21 mouse cellular contexts compared by ENCODE assay signal in genomic region chr4:108116466-108116865, GRCm38 (mm10).
"Had no signal": no experiment of that assay in that cellular context is flagged by ENCODE, and none has a peak within 500 bp of the region (broad histone marks: within the 10 kb centered on the region; RNA-seq: fewer than 3 reads in every experiment).

No protein-coding gene starts in this region.

- H3K9ac ChIP-seq: limb, embryonic 13.5 days; liver, embryonic 13.5 days; lung, embryonic 15.5 days; neural tube, embryonic 13.5 days; stomach, embryonic 15.5 days had no signal

- ATAC-seq: intestine, embryonic 16.5 days had no signal

- H3K9me3 ChIP-seq: limb, embryonic 13.5 days; liver, embryonic 13.5 days; lung, embryonic 15.5 days; megakaryocyte, embryonic 14.5 days; midbrain, embryonic 10.5 days; neural tube, embryonic 13.5 days; stomach, embryonic 15.5 days had no signal

- H3K27ac ChIP-seq: limb, embryonic 13.5 days; liver, embryonic 13.5 days; lung, embryonic 15.5 days; midbrain, embryonic 10.5 days; neural tube, embryonic 13.5 days; stomach, embryonic 15.5 days had no signal

- DNase-seq: kidney, adult 18-20 months; kidney, adult 9 months; kidney, postnatal 14 days; kidney, postnatal 4 days; left cerebral cortex, postnatal 4 days; liver, embryonic 13.5 days; lung, adult 18-20 months; lung, postnatal 10 days; lung, postnatal 36 days; midbrain, embryonic 14.5 days; retina, postnatal 1 day; right cerebral cortex, postnatal 25 days; spleen, adult 18-20 months; thymus, postnatal 25 days had no signal

- H3K27me3 ChIP-seq: limb, embryonic 13.5 days; liver, embryonic 13.5 days; lung, embryonic 15.5 days; megakaryocyte, embryonic 14.5 days; neural tube, embryonic 13.5 days; stomach, embryonic 15.5 days had no signal

- H3K36me3 ChIP-seq: liver, embryonic 13.5 days; lung, embryonic 15.5 days; neural tube, embryonic 13.5 days; stomach, embryonic 15.5 days had no signal

- H3K4me3 ChIP-seq: limb, embryonic 13.5 days; liver, embryonic 13.5 days; lung, embryonic 15.5 days; megakaryocyte, embryonic 14.5 days; midbrain, embryonic 10.5 days; neural tube, embryonic 13.5 days; stomach, embryonic 15.5 days had no signal

- H3K4me2 ChIP-seq: limb, embryonic 13.5 days; liver, embryonic 13.5 days; lung, embryonic 15.5 days; neural tube, embryonic 13.5 days; stomach, embryonic 15.5 days had no signal

- H3K4me1 ChIP-seq: limb, embryonic 13.5 days; lung, embryonic 15.5 days; midbrain, embryonic 10.5 days; neural tube, embryonic 13.5 days; stomach, embryonic 15.5 days had no signal
